Mouse (Mus musculus) CH12.LX (cell line): Measurements from ENCODE around the gene Plscr4. TPM values are rescaled to one million over a fixed set of nuclear protein-coding genes. Genes with fewer than 3 reads are reported as not detected.

Experiments used
- DNase-seq: peaks from one replicate; pipeline ENCODE4 v3.0.0-alpha.2; 2013; ENCODE audit errors: extremely low read depth
- H3K27ac ChIP-seq: 2 replicates; pipeline ENCODE4 v1.5.1; 2012; ENCODE audit warnings: low read depth, mild to moderate bottlenecking, control low read depth, moderate library complexity; ENCODE audit not compliant: insufficient read depth
- H3K27me3 ChIP-seq: replicated peaks from 2 replicates; pipeline ENCODE3; 2012; ENCODE audit warnings: inconsistent platforms
- H3K36me3 ChIP-seq, 2 experiments: replicated peaks in 1 of 2; 2 replicates each; pipeline versions ENCODE3 to v1.6.1; 2012; ENCODE audit warnings: inconsistent platforms in 1 of 2, low read length in 1 of 2, mild to moderate bottlenecking in 1 of 2, mixed read lengths in 1 of 2, moderate library complexity in 1 of 2; ENCODE audit not compliant: control insufficient read depth in 1 of 2, insufficient read depth in 1 of 2
- H3K4me1 ChIP-seq, 2 experiments: 2 replicates each; pipeline ENCODE4 v1.6.1; 2012; ENCODE audit warnings: inconsistent platforms in 1 of 2, moderate library complexity in 1 of 2; ENCODE audit not compliant: insufficient read depth in 2 of 2, control insufficient read depth in 1 of 2
- H3K4me2 ChIP-seq: 2 replicates; pipeline ENCODE4 v1.6.1; 2012; ENCODE audit warnings: low read depth, mild to moderate bottlenecking, control low read depth; ENCODE audit not compliant: poor library complexity, insufficient read depth, severe bottlenecking
- H3K4me3 ChIP-seq, 3 experiments: fragments of 150-350 bp in 1 of 3; sonication (generic) in 1 of 3; replicated peaks in 1 of 3; 2 replicates each; pipeline versions ENCODE3 to v1.5.1; 2011 to 2012; ENCODE audit warnings: low read depth in 2 of 3, low read length in 2 of 3, mild to moderate bottlenecking in 2 of 3, moderate library complexity in 2 of 3, control low read depth in 1 of 3, improper control_type of control experiment in 1 of 3, inconsistent platforms in 1 of 3, mixed read lengths in 1 of 3; ENCODE audit not compliant: poor library complexity in 1 of 3
- H3K79me2 ChIP-seq: replicated peaks from 2 replicates; pipeline ENCODE4 v1.6.1; 2012; ENCODE audit warnings: mild to moderate bottlenecking, moderate library complexity; ENCODE audit not compliant: control insufficient read depth, poor library complexity, insufficient read depth, severe bottlenecking; ENCODE audit errors: extremely low read depth
- H3K9ac ChIP-seq: 2 replicates; pipeline ENCODE4 v1.6.1; 2012; ENCODE audit warnings: low read depth, mild to moderate bottlenecking, control low read depth, moderate library complexity; ENCODE audit not compliant: insufficient read depth
- H3K9me3 ChIP-seq: replicated peaks from 2 replicates; pipeline ENCODE3; 2012; ENCODE audit warnings: low read length, inconsistent platforms, mixed read lengths
- E2F4 ChIP-seq: IDR thresholded peaks from 2 replicates; pipeline ENCODE4 v1.6.1; 2011; ENCODE audit warnings: low read depth, low read length, improper control_type of control experiment; ENCODE audit not compliant: insufficient replicate concordance
- ETS1 ChIP-seq: conservative IDR thresholded peaks from 2 replicates; pipeline ENCODE4 v1.6.1; 2012; ENCODE audit warnings: low read depth, mild to moderate bottlenecking, inconsistent platforms, low read length, improper control_type of control experiment, moderate library complexity
- GABPA ChIP-seq: IDR thresholded peaks from 2 replicates; pipeline ENCODE4 v1.6.1; 2012; ENCODE audit warnings: low read depth, low read length, improper control_type of control experiment, inconsistent platforms; ENCODE audit not compliant: insufficient replicate concordance
- JUN ChIP-seq: IDR thresholded peaks from 2 replicates; pipeline ENCODE4 v1.6.1; 2011; ENCODE audit warnings: low read depth, mild to moderate bottlenecking, low read length, improper control_type of control experiment, moderate library complexity; ENCODE audit not compliant: insufficient read depth
- MAZ ChIP-seq: IDR thresholded peaks from 2 replicates; pipeline ENCODE4 v1.6.1; 2012; ENCODE audit warnings: low read depth, mild to moderate bottlenecking, inconsistent platforms, low read length, improper control_type of control experiment, moderate library complexity
- MEF2A ChIP-seq: IDR thresholded peaks from 2 replicates; pipeline ENCODE4 v1.6.1; 2014; ENCODE audit warnings: low read depth, mild to moderate bottlenecking, inconsistent platforms, low read length, improper control_type of control experiment, borderline replicate concordance
- NELFE ChIP-seq: IDR thresholded peaks from 2 replicates; pipeline ENCODE4 v1.6.1; 2011; ENCODE audit warnings: low read depth, low read length, improper control_type of control experiment
- POLR2A ChIP-seq: IDR thresholded peaks from 2 replicates; pipeline ENCODE4 v1.6.1; 2011; ENCODE audit warnings: low read depth, mild to moderate bottlenecking, improper control_type of control experiment, low read length
- POLR2AphosphoS2 ChIP-seq: IDR thresholded peaks from 2 replicates; pipeline ENCODE4 v1.6.1; 2011; ENCODE audit warnings: low read depth, low read length, improper control_type of control experiment
- RCOR1 ChIP-seq: conservative IDR thresholded peaks from 2 replicates; pipeline ENCODE4 v1.6.1; 2012; ENCODE audit warnings: low read depth, mild to moderate bottlenecking, inconsistent platforms, low read length, improper control_type of control experiment
- SIN3A ChIP-seq: IDR thresholded peaks from 2 replicates; pipeline ENCODE4 v1.6.1; 2012; ENCODE audit warnings: low read length, improper control_type of control experiment, inconsistent platforms
- SMC3 ChIP-seq: IDR thresholded peaks from 2 replicates; pipeline ENCODE4 v1.6.1; 2011; ENCODE audit warnings: low read depth, low read length, improper control_type of control experiment
- UBTF ChIP-seq: IDR thresholded peaks from 2 replicates; pipeline ENCODE4 v1.6.1; 2012; ENCODE audit warnings: low read depth, mild to moderate bottlenecking, inconsistent platforms, low read length, improper control_type of control experiment, moderate library complexity
- USF1 ChIP-seq: IDR thresholded peaks from 2 replicates; pipeline ENCODE4 v1.6.1; 2014; ENCODE audit warnings: low read depth, mild to moderate bottlenecking, inconsistent platforms, low read length, improper control_type of control experiment
- ZC3H11A ChIP-seq: IDR thresholded peaks from 2 replicates; pipeline ENCODE4 v1.6.1; 2012; ENCODE audit warnings: low read depth, mild to moderate bottlenecking, inconsistent platforms, low read length, improper control_type of control experiment
- ZKSCAN1 ChIP-seq: IDR thresholded peaks from 2 replicates; pipeline ENCODE4 v1.6.1; 2012; ENCODE audit warnings: low read depth, inconsistent platforms, low read length, improper control_type of control experiment, borderline replicate concordance
- ZNF384 ChIP-seq: IDR thresholded peaks from 2 replicates; pipeline ENCODE4 v1.6.1; 2012; ENCODE audit warnings: low read depth, low read length, improper control_type of control experiment, inconsistent platforms
- dilution Hi-C: fragments of 300-500 bp; cut with MboI; formaldehyde crosslinking; loops from 2 replicates; pipeline ENCODE4 v1.14.3; 2020; ENCODE audit warnings: low sequenced_read_pairs; ENCODE audit not compliant: extremely low pct_unique_long_range_greater_than_20kb, extremely low pct_ligation_motif_present
- in situ Hi-C: fragments of 300-500 bp; cut with MboI; formaldehyde crosslinking; loops from 3 replicates; pipeline ENCODE4 v1.14.3; 2019; ENCODE audit warnings: low sequenced_read_pairs, low pct_ligation_motif_present, low pct_unique_long_range_greater_than_20kb, mixed read lengths
- polyA plus RNA-seq: library from polyadenylated mRNA; unstranded; fragments of >175 nt; gene quantifications from 2 replicates; pipeline ENCODE4 v1.2.1, GENCODE M21; 2012; ENCODE audit warnings: low read depth; ENCODE audit not compliant: insufficient read length
- total RNA-seq, 2 experiments: library from RNA; depleted of rRNA; stranded (reverse); fragments of 300-350 nt in 1 of 2; fragments of >200 nt in 1 of 2; gene quantifications; 2 replicates each; pipeline ENCODE4 v1.2.3; 2012 to 2014

Plscr4 gene
- total and polyA plus RNA-seq, 3 experiments: 0.10 TPM; not detected in 2

- no peak for DNase-seq
- no peaks in the 10 kb centered on the region for H3K4me1 ChIP-seq
- H3K79me2 ChIP-seq: no peaks in the 10 kb centered on the region
- no peak overlapping the region for H3K27ac ChIP-seq
- no peak overlapping the region for H3K4me3 ChIP-seq
- H3K36me3 ChIP-seq: no peaks in the 10 kb centered on the region
- no peaks in the 10 kb centered on the region for H3K27me3 ChIP-seq
- dilution Hi-C loops: no loop called here
- TF ChIP-seq NELFE (no peak), GABPA (no peak), MAZ (no peak), SMC3 (no peak), JUN (no peak), ZC3H11A (no peak), POLR2AphosphoS2 (no peak), RCOR1 (no peak)
- H3K9me3 ChIP-seq: no peaks in the 10 kb centered on the region
- no peak overlapping the region for H3K9ac ChIP-seq
- in situ Hi-C loops: no loop called here
- H3K4me2 ChIP-seq: no peak overlapping the region
Measured at GRCm38 (mm10) chr9:92537735-92538134, 80.6 kb downstream of the Plscr4 start.

GRCm38 (mm10) chr9:92538216-92538615, 81.0 kb downstream of the Plscr4 start:
- no peak overlapping the region for H3K27ac ChIP-seq
- no peak for TF ChIP-seq ETS1
- TF ChIP-seq E2F4: no peak
- TF ChIP-seq USF1: no peak
- TF ChIP-seq NELFE: no peak
- no peak for TF ChIP-seq UBTF
- TF ChIP-seq MAZ: no peak
- no peak for TF ChIP-seq ZNF384
- TF ChIP-seq MEF2A: no peak
- TF ChIP-seq ZKSCAN1: no peak
- no peak for TF ChIP-seq SIN3A
- no peak for TF ChIP-seq RCOR1
- TF ChIP-seq POLR2A: no peak
- TF ChIP-seq, all 38 proteins: peak for 0
- dilution Hi-C loops (no loop called here), in situ Hi-C loops (no loop called here)
- Histone ChIP-seq H3K4me3 (no peak overlapping the region), H3K4me2 (no peak overlapping the region), H3K79me2 (no peaks in the 10 kb centered on the region), H3K9ac (no peak overlapping the region), H3K9me3 (no peaks in the 10 kb centered on the region), H3K4me1 (no peaks in the 10 kb centered on the region), H3K36me3 (no peaks in the 10 kb centered on the region), H3K27me3 (no peaks in the 10 kb centered on the region)
- DNase-seq: no peak

Other genes starting within 250 kb of the Plscr4 start
- gene Plscr1, start 207.6 kb upstream of the Plscr4 start, total RNA-seq (2012; rRNA removed): 206 and 403 TPM in 2 replicates
- gene Plscr1, start 207.6 kb upstream of the Plscr4 start, total RNA-seq (2014; rRNA removed): 489 and 502 TPM in 2 replicates
- 194 and 201 TPM in 2 replicates for gene Plscr1, start 207.6 kb upstream of the Plscr4 start, polyA plus RNA-seq
- gene Plscr2, start 181.8 kb upstream of the Plscr4 start, total RNA-seq (2012; rRNA removed): 0.80 and 1.4 TPM in 2 replicates
- gene Plscr2, start 181.8 kb upstream of the Plscr4 start, total RNA-seq (2014; rRNA removed): 0.95 and 1.0 TPM in 2 replicates
- gene Plscr2, start 181.8 kb upstream of the Plscr4 start, polyA plus RNA-seq: 0.55 and 0.91 TPM in 2 replicates
- gene 1700057G04Rik, start 148.0 kb upstream of the Plscr4 start, total RNA-seq (2012; rRNA removed): not detected in 2 replicates
- 0.41 TPM in 1 of 2 replicates, not detected in the other for gene 1700057G04Rik, start 148.0 kb upstream of the Plscr4 start, total RNA-seq (2014; rRNA removed)
- not detected in 2 replicates for gene 1700057G04Rik, start 148.0 kb upstream of the Plscr4 start, polyA plus RNA-seq
- not detected in 2 replicates for gene Plod2, start 84.8 kb downstream of the Plscr4 start, total RNA-seq (2012; rRNA removed)
- gene Plod2, start 84.8 kb downstream of the Plscr4 start, total RNA-seq (2014; rRNA removed): not detected in 2 replicates
- gene Plod2, start 84.8 kb downstream of the Plscr4 start, polyA plus RNA-seq: not detected in 2 replicates